Mouse (Mus musculus): ENCODE data around the gene Gpr160. TPM values are rescaled to one million over a fixed set of nuclear protein-coding genes. Genes with fewer than 3 reads are reported as not detected.

Gene Gpr160
- polyA plus RNA-seq, 1 experiment from 2014 or later, result 1.5 TPM

DNA sequence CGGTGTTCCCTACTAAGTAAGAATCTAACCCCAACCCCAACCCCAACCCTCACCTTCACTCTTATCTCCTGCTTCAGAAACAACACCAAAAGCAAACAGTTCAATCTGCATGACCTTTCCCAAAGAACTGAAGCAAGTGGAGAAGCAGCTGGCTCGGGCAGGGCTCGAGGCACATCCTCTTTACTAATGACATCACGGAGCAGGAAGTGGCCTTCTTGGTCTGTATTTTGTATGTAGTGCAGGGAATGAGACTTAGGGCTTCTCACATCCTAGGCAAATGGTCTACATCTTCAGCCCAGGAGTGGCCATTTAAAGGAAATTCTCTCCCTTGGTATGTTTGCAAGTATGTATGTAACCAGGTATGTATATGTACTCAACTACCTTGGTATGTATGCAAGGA, 61.4 kb downstream of the Gpr160 start:
- peaks cover 59% of the 10 kb centered on the region for H3K36me3 ChIP-seq
- H3K9ac ChIP-seq, result no peak overlapping the region
- H3K27me3 ChIP-seq (replicated peaks), result no peaks in the 10 kb centered on the region
- no peaks in the 10 kb centered on the region for H3K4me1 ChIP-seq
- no peak for ATAC-seq
- no peak overlapping the region for H3K4me3 ChIP-seq
- 67% methylated on average over 4 of the region's 4 CpGs for WGBS (ENCODE audit: insufficient replicate concordance)
- no peak overlapping the region for H3K4me2 ChIP-seq
- no peaks in the 10 kb centered on the region for H3K9me3 ChIP-seq (replicated peaks)
- no peak overlapping the region for H3K27ac ChIP-seq

DNA sequence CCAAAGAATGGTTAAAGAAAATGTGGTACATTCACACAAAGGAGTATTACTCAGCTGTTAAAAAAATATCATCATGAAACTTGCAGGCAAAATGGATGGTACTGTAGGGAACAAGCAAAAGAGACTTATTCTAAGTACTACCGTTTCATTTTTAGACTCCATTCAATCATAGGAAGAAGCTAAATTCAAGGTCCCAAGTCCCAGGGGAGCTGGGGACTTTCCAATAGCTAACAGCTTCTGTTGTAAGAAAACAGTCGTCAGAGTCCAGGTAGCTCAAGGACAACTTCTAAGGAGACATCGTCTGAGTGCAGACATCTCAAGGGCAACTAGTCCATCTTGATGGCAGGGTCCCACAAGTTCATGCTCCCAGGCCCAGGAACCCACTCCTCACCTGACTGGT, 71.9 kb downstream of the Gpr160 start:
- Histone ChIP-seq H3K9me3 (replicated peaks) (no peaks in the 10 kb centered on the region), H3K4me3 (no peak overlapping the region), H3K36me3 (peaks cover 42% of the 10 kb centered on the region), H3K4me1 (no peaks in the 10 kb centered on the region), H3K9ac (no peak overlapping the region), H3K27ac (no peak overlapping the region), H3K27me3 (replicated peaks) (no peaks in the 10 kb centered on the region), H3K4me2 (no peak overlapping the region)
- 85% methylated on average over 3 of the region's 3 CpGs for WGBS (ENCODE audit: insufficient replicate concordance)
- no peak for ATAC-seq

DNA sequence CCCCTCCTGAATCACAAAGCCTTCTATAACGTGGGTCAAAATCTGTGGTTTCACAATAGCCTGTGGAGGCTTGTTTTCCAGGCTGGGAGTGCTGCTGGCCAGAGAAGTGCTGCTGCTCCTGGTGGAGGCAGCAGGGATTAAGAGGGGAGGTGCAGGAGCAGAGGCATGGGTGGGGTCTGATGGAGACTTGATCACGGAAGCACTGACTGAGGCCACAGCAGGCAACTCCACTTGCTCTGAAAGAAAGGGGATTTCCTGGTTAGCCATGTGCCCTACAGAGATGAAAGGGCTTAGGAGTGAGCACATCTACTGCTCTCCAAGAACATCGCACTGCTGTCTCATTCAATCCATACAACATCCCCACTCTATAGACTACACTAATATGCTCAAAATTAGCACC, 74.1 kb downstream of the Gpr160 start:
- H3K36me3 ChIP-seq, result peaks cover 41% of the 10 kb centered on the region
- ATAC-seq, result no peak
- 0 out of 2 replicates have a peak, but pooled peaks cover 3% of the 10 kb centered on the region for H3K4me1 ChIP-seq
- no peaks in the 10 kb centered on the region for H3K9me3 ChIP-seq (replicated peaks)
- WGBS (ENCODE audit: insufficient replicate concordance), result 69% methylated on average over 3 of the region's 3 CpGs
- no peak overlapping the region for H3K27ac ChIP-seq
- H3K4me3 ChIP-seq, result no peak overlapping the region
- H3K9ac ChIP-seq, result no peak overlapping the region
- H3K27me3 ChIP-seq (replicated peaks), result no peaks in the 10 kb centered on the region
- no peak overlapping the region for H3K4me2 ChIP-seq

DNA sequence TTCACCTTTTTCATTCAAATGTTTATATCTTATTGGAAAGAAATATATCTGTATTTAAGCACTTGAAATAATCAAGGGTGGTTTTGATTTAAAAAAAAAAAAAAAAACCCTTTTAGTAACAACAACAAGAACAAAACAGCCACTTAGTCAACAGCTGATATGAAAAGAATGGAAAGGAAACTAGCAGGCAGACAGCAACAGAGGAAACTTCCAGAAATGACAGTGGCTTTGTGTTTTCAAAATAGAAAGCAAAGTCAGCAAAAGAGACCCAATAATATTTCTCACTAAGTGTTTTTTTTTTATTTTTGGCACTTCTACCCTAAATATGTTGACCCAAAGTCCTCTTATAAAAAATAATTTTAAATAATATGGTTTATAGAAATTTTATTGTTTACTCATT, 78.6 kb downstream of the Gpr160 start:
- ATAC-seq, result no peak
- no peak overlapping the region for H3K4me2 ChIP-seq
- H3K9me3 ChIP-seq (replicated peaks), result no peaks in the 10 kb centered on the region

More for the DNA sequence above, 78.6 kb downstream of the Gpr160 start:
- H3K36me3 ChIP-seq, result peaks cover 49% of the 10 kb centered on the region
- H3K27me3 ChIP-seq (replicated peaks), result no peaks in the 10 kb centered on the region
- H3K4me1 ChIP-seq, result 0 out of 2 replicates have a peak, but pooled peaks cover 3% of the 10 kb centered on the region
- H3K4me3 ChIP-seq, result no peak overlapping the region
- no peak overlapping the region for H3K9ac ChIP-seq
- H3K27ac ChIP-seq, result no peak overlapping the region

Other genes starting within 250 kb of the Gpr160 start
- gene Lrriq4, start 211.4 kb upstream of the Gpr160 start, polyA plus RNA-seq (2016; fragmentation: Nextera tagmentation; extraction: Ambion mirVana), result not detected in 2 replicates
- 0.13 and 0.38 TPM in 2 replicates for gene Lrrc34, start 208.1 kb upstream of the Gpr160 start, polyA plus RNA-seq (2016; fragmentation: Nextera tagmentation; extraction: Ambion mirVana)
- gene Lrrc31, start 156.1 kb upstream of the Gpr160 start, polyA plus RNA-seq (2016; fragmentation: Nextera tagmentation; extraction: Ambion mirVana), result not detected in 2 replicates
- gene Samd7, start 109.7 kb upstream of the Gpr160 start, polyA plus RNA-seq (2016; fragmentation: Nextera tagmentation; extraction: Ambion mirVana), result 0.05 TPM in 1 of 2 replicates, not detected in the other
- 60.5 and 65.5 TPM in 2 replicates for gene Sec62, start 63.1 kb upstream of the Gpr160 start, polyA plus RNA-seq (2016; fragmentation: Nextera tagmentation; extraction: Ambion mirVana)
- gene Phc3, start 113.5 kb downstream of the Gpr160 start, polyA plus RNA-seq (2016; fragmentation: Nextera tagmentation; extraction: Ambion mirVana), result 2.8 and 3.2 TPM in 2 replicates
- 12.5 TPM in 2 replicates for gene Prkci, start 139.8 kb downstream of the Gpr160 start, polyA plus RNA-seq (2016; fragmentation: Nextera tagmentation; extraction: Ambion mirVana)
- 7.6 and 8.5 TPM in 2 replicates for gene Skil, start 239.1 kb downstream of the Gpr160 start, polyA plus RNA-seq (2016; fragmentation: Nextera tagmentation; extraction: Ambion mirVana)

Measured in liver, embryonic 12.5 days (tissue).